In the genomic region with DNA sequence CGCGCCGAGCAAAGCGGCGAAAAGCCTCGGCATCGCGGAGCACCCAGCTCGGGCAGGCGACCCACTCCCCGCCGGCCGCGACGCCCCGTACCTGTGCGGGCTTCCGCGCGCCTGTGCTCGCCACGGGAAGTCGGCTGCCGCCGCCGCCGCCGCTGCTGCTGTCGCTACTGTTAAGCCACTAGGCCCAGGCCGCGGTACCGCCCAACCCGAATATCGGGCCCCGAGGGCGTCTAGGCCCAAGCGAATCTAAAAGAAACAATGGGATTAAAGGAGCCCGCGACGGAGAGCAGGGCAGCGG, we compare ENCODE assay signal across 1 mouse cellular context.
TF ChIP-seq lines count a peak whose summit lies in the region.

No protein-coding gene starts in this region.

TF ChIP-seq in C2C12, 6 proteins besides CTCF, POLR2A, EP300 and RAD21 (continued from another document):
- TF ChIP-seq USF1 (IDR thresholded peaks at IDR 0.05; ENCODE audit: low read depth): no peak
- no peak for TF ChIP-seq FOSL1 (IDR thresholded peaks at IDR 0.05; ENCODE audit: insufficient read depth, low read length, poor library complexity, severe bottlenecking)
- no peak for TF ChIP-seq MYOG (IDR thresholded peaks at IDR 0.05; ENCODE audit: control insufficient read depth, extremely low read depth, insufficient read length)
- no peak for TF ChIP-seq CEBPB (IDR thresholded peaks at IDR 0.05; ENCODE audit: low read depth)
